Mouse (Mus musculus) testis, adult 2 months (tissue): ENCODE measurements around the gene Adgrf1. TPM values are rescaled to one million over a fixed set of nuclear protein-coding genes. Genes with fewer than 3 reads are reported as not detected.

Source experiments
- H3K27ac ChIP-seq: fragments of 200-500 bp; 2 replicates; pipeline ENCODE4 v1.5.1; 2012; ENCODE audit warnings: low read depth, low read length; ENCODE audit not compliant: control insufficient read depth, insufficient read depth
- H3K27me3 ChIP-seq: fragments of 200-500 bp; 2 replicates; pipeline ENCODE4 v1.6.1; 2012; ENCODE audit warnings: mild to moderate bottlenecking, low read length, moderate library complexity; ENCODE audit not compliant: control insufficient read depth, insufficient read depth
- H3K36me3 ChIP-seq: fragments of 200-500 bp; 2 replicates; pipeline ENCODE4 v1.6.1; 2012; ENCODE audit warnings: mild to moderate bottlenecking, low read length; ENCODE audit not compliant: control insufficient read depth, insufficient read depth
- H3K4me1 ChIP-seq: fragments of 200-500 bp; 2 replicates; pipeline ENCODE4 v1.6.1; 2012; ENCODE audit warnings: low read length; ENCODE audit not compliant: control insufficient read depth, insufficient read depth
- H3K4me3 ChIP-seq: fragments of 200-500 bp; 2 replicates; pipeline ENCODE4 v1.5.1; 2012; ENCODE audit warnings: low read depth, mild to moderate bottlenecking, low read length, moderate library complexity, mixed read lengths; ENCODE audit not compliant: control insufficient read depth
- CTCF ChIP-seq: fragments of 200-500 bp; IDR thresholded peaks from 2 replicates; pipeline ENCODE4 v1.5.1; 2012; ENCODE audit warnings: low read depth, mild to moderate bottlenecking, inconsistent platforms, low read length, moderate library complexity; ENCODE audit not compliant: control insufficient read depth, insufficient read depth, insufficient replicate concordance
- POLR2A ChIP-seq: fragments of 200-500 bp; IDR thresholded peaks from 2 replicates; pipeline ENCODE4 v1.6.1; 2012; ENCODE audit warnings: low read depth, mild to moderate bottlenecking, inconsistent platforms, low read length, moderate library complexity; ENCODE audit not compliant: control insufficient read depth
- polyA plus RNA-seq: library from polyadenylated mRNA; depleted of rRNA; stranded (reverse); fragments of >200 nt; gene quantifications from 2 replicates; pipeline ENCODE4 v1.2.3, GENCODE M21; 2012; rRNA removed

Gene Adgrf1
- polyA plus RNA-seq, 1 experiment = 0.09 TPM

GRCm38 (mm10) chr17:43363921-43364320 lies 93.8 kb downstream of the Adgrf1 start:
- H3K27ac ChIP-seq = no peak overlapping the region
- TF ChIP-seq CTCF (no peak), POLR2A (no peak)
- no peaks in the 10 kb centered on the region; the same call in 1 of the 2 replicates for H3K4me1 ChIP-seq
- H3K36me3 ChIP-seq = no peaks in the 10 kb centered on the region
- H3K4me3 ChIP-seq = no peak overlapping the region
- H3K27me3 ChIP-seq = no peaks in the 10 kb centered on the region

GRCm38 (mm10) chr17:43365297-43365696 lies 95.2 kb downstream of the Adgrf1 start:
- Histone ChIP-seq H3K4me3 (no peak overlapping the region), H3K27me3 (no peaks in the 10 kb centered on the region), H3K36me3 (no peaks in the 10 kb centered on the region), H3K27ac (no peak overlapping the region), H3K4me1 (no peaks in the 10 kb centered on the region; the same call in 1 of the 2 replicates)
- no peak for TF ChIP-seq CTCF
- TF ChIP-seq POLR2A = no peak

GRCm38 (mm10) chr17:43366486-43366885 lies 96.4 kb downstream of the Adgrf1 start:
- no peaks in the 10 kb centered on the region for H3K27me3 ChIP-seq
- TF ChIP-seq POLR2A (no peak), CTCF (no peak)
- H3K36me3 ChIP-seq = no peaks in the 10 kb centered on the region
- no peaks in the 10 kb centered on the region for H3K4me1 ChIP-seq
- H3K4me3 ChIP-seq = no peak overlapping the region
- no peak overlapping the region for H3K27ac ChIP-seq

GRCm38 (mm10) chr17:43368171-43368576 lies 98.0 kb downstream of the Adgrf1 start:
- TF ChIP-seq CTCF (no peak), POLR2A (no peak)
- Histone ChIP-seq H3K36me3 (no peaks in the 10 kb centered on the region), H3K27ac (no peak overlapping the region), H3K4me1 (no peaks in the 10 kb centered on the region), H3K27me3 (no peaks in the 10 kb centered on the region), H3K4me3 (no peak overlapping the region)

- Histone ChIP-seq H3K27ac (no peak overlapping the region), H3K27me3 (no peaks in the 10 kb centered on the region), H3K36me3 (no peaks in the 10 kb centered on the region), H3K4me1 (no peaks in the 10 kb centered on the region), H3K4me3 (no peak overlapping the region)
- TF ChIP-seq POLR2A (no peak), CTCF (no peak)
Measured at GRCm38 (mm10) chr17:43372604-43373003, 102.5 kb downstream of the Adgrf1 start.

- no peak overlapping the region for H3K27ac ChIP-seq
- no peak for TF ChIP-seq CTCF
- no peak for TF ChIP-seq POLR2A
Measured at GRCm38 (mm10) chr17:43374020-43374419, 103.9 kb downstream of the Adgrf1 start.

More at GRCm38 (mm10) chr17:43374020-43374419, 103.9 kb downstream of the Adgrf1 start:
- H3K36me3 ChIP-seq = no peaks in the 10 kb centered on the region
- no peaks in the 10 kb centered on the region for H3K4me1 ChIP-seq
- H3K4me3 ChIP-seq = no peak overlapping the region
- H3K27me3 ChIP-seq = no peaks in the 10 kb centered on the region

Other genes with a start within 250 kb of the Adgrf1 start
- gene Adgrf5, start 90.1 kb downstream of the Adgrf1 start, polyA plus RNA-seq = 0.74 and 1.4 TPM in 2 replicates
- 0.14 and 0.53 TPM in 2 replicates for gene Mep1a, start 232.5 kb downstream of the Adgrf1 start, polyA plus RNA-seq